Mouse (Mus musculus): ENCODE measurements around the gene Cox11.

DNA sequence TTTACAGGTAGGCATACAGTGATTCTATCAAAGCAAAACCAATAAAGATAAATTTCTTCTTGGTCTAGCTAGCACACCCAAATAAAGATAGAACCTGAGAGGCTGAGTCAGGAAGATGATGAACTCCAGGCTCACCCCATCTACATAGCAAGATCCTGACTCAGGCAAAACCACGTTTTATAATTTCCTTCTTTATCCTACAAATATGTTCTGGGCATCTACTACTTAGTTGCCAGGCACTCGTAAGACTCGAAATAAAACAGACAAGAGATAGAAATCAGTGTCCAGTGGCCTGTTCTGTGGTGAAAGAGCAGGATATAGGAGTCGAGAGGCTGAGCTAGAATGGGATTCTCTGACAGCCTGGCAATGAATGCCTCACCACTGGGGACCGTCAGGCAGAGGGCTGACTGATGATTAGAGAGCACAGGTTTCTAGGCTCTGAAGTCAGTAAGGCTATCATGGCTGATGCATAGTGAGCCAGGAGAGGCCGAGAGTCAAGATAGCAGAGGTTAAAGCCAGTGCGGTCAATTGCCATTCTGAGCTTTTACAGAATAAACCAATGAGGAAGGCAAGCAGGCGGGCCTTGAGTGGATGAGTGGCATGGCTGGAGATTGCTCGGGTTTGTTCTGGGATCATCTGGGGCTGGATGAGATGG, 12.4 kb downstream of the Cox11 start:
- no peak for TF ChIP-seq CTCF (IDR thresholded peaks at IDR 0.05; ENCODE audit: control insufficient read depth, insufficient read depth, low read length)
- no peak for TF ChIP-seq POLR2A (IDR thresholded peaks at IDR 0.05; ENCODE audit: borderline replicate concordance, control insufficient read depth, low read depth, low read length)

Data from bone marrow, adult 2 months (tissue).